Mouse (Mus musculus): ENCODE results near the gene Nfix.

- TF ChIP-seq CTCF (conservative IDR thresholded peaks at IDR 0.05; ENCODE audit: insufficient read depth, insufficient read length, low read depth, low read length): no peak
- no peak for TF ChIP-seq POLR2A (IDR thresholded peaks at IDR 0.05; ENCODE audit: low read depth, low read length)
Observed at GRCm38 (mm10) chr8:84757501-84757900, 42.6 kb downstream of the Nfix start.

All from kidney, adult 2 months (tissue).